Mouse (Mus musculus) heart, adult 2 months (tissue): ENCODE data around the gene Ptx3. TPM values are rescaled to one million over a fixed set of nuclear protein-coding genes. Genes with fewer than 3 reads are reported as not detected.

Source experiments
- DNase-seq, 2 experiments: peaks; one replicate each; pipeline ENCODE4 v3.0.0; 2021
- H3K27ac ChIP-seq: fragments of 200-600 bp; 2 replicates; pipeline ENCODE4 v1.8.1; 2022
- H3K27me3 ChIP-seq: fragments of 200-500 bp; 2 replicates; pipeline ENCODE4 v1.6.1; 2012; ENCODE audit warnings: mild to moderate bottlenecking, low read length, inconsistent platforms, mixed read lengths; ENCODE audit not compliant: control insufficient read depth, insufficient read depth
- H3K36me3 ChIP-seq: fragments of 200-500 bp; 2 replicates; pipeline ENCODE4 v1.6.1; 2012; ENCODE audit warnings: low read length, inconsistent platforms; ENCODE audit not compliant: control insufficient read depth, insufficient read depth
- H3K4me1 ChIP-seq: fragments of 200-500 bp; 2 replicates; pipeline ENCODE4 v1.6.1; 2011; ENCODE audit warnings: low read length; ENCODE audit not compliant: control insufficient read depth, insufficient read depth
- H3K4me3 ChIP-seq: fragments of 200-600 bp; 2 replicates; pipeline ENCODE4 v1.8.1; 2022
- H3K79me2 ChIP-seq: fragments of 200-500 bp; replicated peaks from 2 replicates; pipeline ENCODE4 v1.6.1; 2012; ENCODE audit warnings: mild to moderate bottlenecking, inconsistent platforms, low read length, moderate library complexity, mixed read lengths; ENCODE audit not compliant: control insufficient read depth, insufficient read depth
- H3K9ac ChIP-seq: fragments of 200-500 bp; 2 replicates; pipeline ENCODE4 v1.6.1; 2012; ENCODE audit warnings: low read depth, mild to moderate bottlenecking, control low read depth, inconsistent platforms, low read length, mixed read lengths
- CTCF ChIP-seq: fragments of 200-600 bp; IDR thresholded peaks from 2 replicates; pipeline ENCODE4 v1.8.1; 2022; ENCODE audit warnings: antibody characterized with exemption, mild to moderate bottlenecking, moderate library complexity
- EP300 ChIP-seq: fragments of 200-500 bp; IDR thresholded peaks from 2 replicates; pipeline ENCODE4 v1.6.1; 2011; ENCODE audit warnings: low read depth, low read length, control low read depth; ENCODE audit not compliant: insufficient read depth
- POLR2A ChIP-seq: fragments of 200-500 bp; IDR thresholded peaks from 2 replicates; pipeline ENCODE4 v1.6.1; 2011; ENCODE audit warnings: mild to moderate bottlenecking, low read depth, low read length, control low read depth; ENCODE audit not compliant: insufficient read depth
- WGBS: fragments of 180-500 bp; shearing (Covaris S2); methylation state at CpG from one replicate; pipeline ENCODE4 v1.1.7; 2018; 5-methylcytosine and 5-hydroxymethylcytosine counted together
- intact Hi-C: fragments of 180-260 bp; cut with DNase I; formaldehyde crosslinking; loops from one replicate; pipeline ENCODE4 v1.15.1; 2025
- polyA plus RNA-seq: library from polyadenylated mRNA; depleted of rRNA; stranded (reverse); fragments of >200 nt; gene quantifications from 2 replicates; pipeline ENCODE4 v1.2.3, GENCODE M21; 2012; rRNA removed
- total RNA-seq, 2 experiments: library from RNA; stranded (reverse); gene quantifications; 2 replicates each; pipeline ENCODE4 v1.2.3; 2021

Ptx3 gene
- total and polyA plus RNA-seq, 3 experiments = 0.45 to 0.52 (median 0.50) TPM

GRCm38 (mm10) chr3:66251842-66252241, 32.1 kb downstream of the Ptx3 start:
- Histone ChIP-seq H3K79me2 (no peaks in the 10 kb centered on the region), H3K9ac (no peak overlapping the region), H3K4me3 (no peak overlapping the region), H3K27me3 (no peaks in the 10 kb centered on the region), H3K4me1 (no peaks in the 10 kb centered on the region), H3K36me3 (no peaks in the 10 kb centered on the region), H3K27ac (no peak overlapping the region)
- no peak for TF ChIP-seq POLR2A
- TF ChIP-seq CTCF = no peak
- no peak for TF ChIP-seq EP300
- intact Hi-C loops = no loop called here
- DNase-seq = no peak
- 59% methylated on average over 7 of the region's 7 CpGs for WGBS

GRCm38 (mm10) chr3:66254504-66255105, 34.9 kb downstream of the Ptx3 start:
- Histone ChIP-seq H3K36me3 (no peaks in the 10 kb centered on the region), H3K79me2 (no peaks in the 10 kb centered on the region), H3K27me3 (no peaks in the 10 kb centered on the region), H3K4me1 (no peaks in the 10 kb centered on the region), H3K27ac (no peak overlapping the region), H3K4me3 (no peak overlapping the region), H3K9ac (no peak overlapping the region)
- intact Hi-C loops = no loop called here
- 76% methylated on average over 9 of the region's 9 CpGs for WGBS
- no peak for TF ChIP-seq EP300
- no peak for TF ChIP-seq CTCF
- TF ChIP-seq POLR2A = no peak
- DNase-seq = no peak

- WGBS = 24% methylated on average over 5 of the region's 5 CpGs
- peak; percentile 13 to 41 for DNase-seq
Measured at GRCm38 (mm10) chr3:66262319-66262718, 42.6 kb downstream of the Ptx3 start.

GRCm38 (mm10) chr3:66263270-66263669, 43.6 kb downstream of the Ptx3 start:
- Histone ChIP-seq H3K79me2 (no peaks in the 10 kb centered on the region), H3K4me1 (no peaks in the 10 kb centered on the region), H3K4me3 (no peak overlapping the region), H3K9ac (no peak overlapping the region), H3K36me3 (no peaks in the 10 kb centered on the region), H3K27ac (no peak overlapping the region), H3K27me3 (no peaks in the 10 kb centered on the region)
- no peak for TF ChIP-seq CTCF
- TF ChIP-seq POLR2A = no peak
- no peak for TF ChIP-seq EP300
- WGBS = 82% methylated on average over 4 of the region's 4 CpGs
- no peak for DNase-seq
- intact Hi-C loops = no loop called here

More at GRCm38 (mm10) chr3:66262319-66262718, 42.6 kb downstream of the Ptx3 start:
- H3K4me1 ChIP-seq = no peaks in the 10 kb centered on the region
- H3K27me3 ChIP-seq = no peaks in the 10 kb centered on the region
- H3K9ac ChIP-seq = no peak overlapping the region
- no peak overlapping the region for H3K27ac ChIP-seq
- H3K36me3 ChIP-seq = no peaks in the 10 kb centered on the region
- TF ChIP-seq POLR2A (no peak), CTCF (peak; percentile 63)
- H3K4me3 ChIP-seq = no peak overlapping the region
- intact Hi-C loops = no loop called here
- H3K79me2 ChIP-seq = no peaks in the 10 kb centered on the region

Other genes starting within 250 kb of the Ptx3 start
- not detected for gene Veph1, start 76.9 kb downstream of the Ptx3 start, total RNA-seq
- gene Veph1, start 76.9 kb downstream of the Ptx3 start, polyA plus RNA-seq = 0.04 TPM in 1 of 2 replicates, not detected in the other